In genomic region chr7:16046101-16046480, GRCm38 (mm10) we compare ENCODE assay signal across 8 mouse cellular contexts. TPM values are rescaled to one million over a fixed set of nuclear protein-coding genes. Genes with fewer than 3 reads are reported as not detected.
A peak's percentile ranks its signal among the peaks of the same experiment; 100 is the strongest.
DNase-seq lines count a peak whose midpoint lies in the region; ATAC-seq and TF ChIP-seq lines count a peak whose summit lies in the region.

No protein-coding gene starts in this region.

- peak overlapping the region; percentile 79 for H3K4me2 ChIP-seq in embryonic facial prominence, embryonic 13.5 days
- peak overlapping the region; percentile 83 for H3K4me2 ChIP-seq in heart, embryonic 16.5 days (ENCODE audit: low read depth, low read length)

- ATAC-seq in embryonic facial prominence, embryonic 13.5 days (ENCODE audit: insufficient number of reproducible peaks, insufficient read depth, low FRiP score, low TSS enrichment, low read depth) = no peak
- ATAC-seq in heart, embryonic 16.5 days (replicated peaks; ENCODE audit: extremely low read depth, insufficient read depth, low FRiP score) = peak; percentile 24
- ATAC-seq in megakaryocyte, adult 5-6 weeks (ENCODE audit: poor library complexity, severe bottlenecking) = peak; percentile 48

- H3ac ChIP-seq in C2C12 (ENCODE audit: control insufficient read depth, insufficient read length, low read depth) = peak overlapping the region; percentile 74

- H3K79me3 ChIP-seq in C2C12 (ENCODE audit: low read depth) = peaks cover 62% of the 10 kb centered on the region

- H3K9me3 ChIP-seq in embryonic facial prominence, embryonic 13.5 days = no peaks in the 10 kb centered on the region
- H3K9me3 ChIP-seq in heart, embryonic 16.5 days (replicated peaks; ENCODE audit: control insufficient read depth, low read length) = no peaks in the 10 kb centered on the region

- WGBS in embryonic facial prominence, embryonic 13.5 days = 1% methylated on average over 7 of the region's 7 CpGs
- 2% methylated on average over 7 of the region's 7 CpGs for WGBS in heart, embryonic 16.5 days

- no peak for TF ChIP-seq CTCF in C2C12 (IDR thresholded peaks at IDR 0.05; ENCODE audit: control insufficient read depth, insufficient read depth, insufficient read length)

- DNase-seq in MEL-GATA-1-ER (ENCODE audit: extremely low read depth, low read depth) = peak; percentile 87
- peak; percentile 63 to 81 for DNase-seq in kidney, postnatal 25 days
- DNase-seq in spleen, postnatal 14 days (ENCODE audit: low spot score in 2 of 2) = peak; percentile 56 to 69
- no peak for DNase-seq in left cerebral cortex, adult 9 months (ENCODE audit: low spot score in 2 of 2)

- no peaks in the 10 kb centered on the region for H3K27me3 ChIP-seq in C2C12 (ENCODE audit: control insufficient read depth, insufficient read depth, insufficient read length)
- no peaks in the 10 kb centered on the region for H3K27me3 ChIP-seq in embryonic facial prominence, embryonic 13.5 days
- no peaks in the 10 kb centered on the region for H3K27me3 ChIP-seq in heart, embryonic 16.5 days (ENCODE audit: control insufficient read depth, insufficient read depth, low read length)

- peak overlapping the region; percentile 99 for H3K9ac ChIP-seq in embryonic facial prominence, embryonic 13.5 days
- H3K9ac ChIP-seq in heart, embryonic 16.5 days (ENCODE audit: low read length) = peak overlapping the region; percentile 87

- peaks cover 55% of the 10 kb centered on the region for H3K4me1 ChIP-seq in embryonic facial prominence, embryonic 13.5 days
- H3K4me1 ChIP-seq in heart, embryonic 16.5 days (ENCODE audit: control insufficient read depth, insufficient read depth, low read length) = peaks cover 39% of the 10 kb centered on the region

- peak overlapping the region; percentile 71 for H3K4me3 ChIP-seq in C2C12 (ENCODE audit: insufficient read depth, poor library complexity, severe bottlenecking)
- peak overlapping the region; percentile 84 for H3K4me3 ChIP-seq in embryonic facial prominence, embryonic 13.5 days
- peak overlapping the region; percentile 67 for H3K4me3 ChIP-seq in heart, embryonic 16.5 days (ENCODE audit: low read length)

- peak overlapping the region; percentile 99 for H3K27ac ChIP-seq in embryonic facial prominence, embryonic 13.5 days
- H3K27ac ChIP-seq in heart, embryonic 16.5 days (ENCODE audit: low read length) = peak overlapping the region; percentile 87

- H3K36me3 ChIP-seq in C2C12 (ENCODE audit: control insufficient read depth, insufficient read depth) = no peaks in the 10 kb centered on the region
- no peaks in the 10 kb centered on the region for H3K36me3 ChIP-seq in embryonic facial prominence, embryonic 13.5 days
- H3K36me3 ChIP-seq in heart, embryonic 16.5 days (ENCODE audit: control insufficient read depth, insufficient read depth) = no peaks in the 10 kb centered on the region

- H3K79me2 ChIP-seq in C2C12 (ENCODE audit: control insufficient read depth, insufficient read depth) = peaks cover 72% of the 10 kb centered on the region

TF ChIP-seq in C2C12, 6 proteins besides CTCF, POLR2A, EP300 and RAD21:
- TF ChIP-seq FOSL1 (IDR thresholded peaks at IDR 0.05; ENCODE audit: insufficient read depth, low read length, poor library complexity, severe bottlenecking) = no peak
- TF ChIP-seq USF1 (IDR thresholded peaks at IDR 0.05; ENCODE audit: low read depth) = no peak
- no peak for TF ChIP-seq CEBPB (IDR thresholded peaks at IDR 0.05; ENCODE audit: low read depth)
- no peak for TF ChIP-seq MYOG (IDR thresholded peaks at IDR 0.05; ENCODE audit: control insufficient read depth, extremely low read depth, insufficient read length)
- no peak for TF ChIP-seq MYOD1 (IDR thresholded peaks at IDR 0.05; ENCODE audit: control insufficient read depth, insufficient read length, low read depth)
- no peak for TF ChIP-seq MAX (IDR thresholded peaks at IDR 0.05)

RNA-seq across cellular contexts. Expression of gene Bicra, which starts 1.6 kb away (rescaled TPM):
- polyA plus RNA-seq in C2C12 (2012; fragmentation: generic; extraction: Trizol) = 4.3 TPM
- 9.5 and 10.4 TPM in 2 replicates for polyA plus RNA-seq in embryonic facial prominence, embryonic 13.5 days (2015; fragmentation: Nextera tagmentation; extraction: Ambion mirVana)
- polyA plus RNA-seq in heart, embryonic 16.5 days (2015; fragmentation: Nextera tagmentation; extraction: Ambion mirVana) = 4.7 and 4.8 TPM in 2 replicates
- 19.5 and 28.6 TPM in 2 replicates for total RNA-seq in megakaryocyte, adult 5-6 weeks (2015)
- 1.9 and 2.8 TPM in 2 replicates for total RNA-seq in megakaryocyte, adult 5-6 weeks (2017)

RNA-seq across cellular contexts. Expression of gene Zfp541, which starts 15.5 kb away (rescaled TPM):
- polyA plus RNA-seq in C2C12 (2012; fragmentation: generic; extraction: Trizol) = not detected
- 0.07 and 0.11 TPM in 2 replicates for polyA plus RNA-seq in embryonic facial prominence, embryonic 13.5 days (2015; fragmentation: Nextera tagmentation; extraction: Ambion mirVana)
- 0.05 TPM in 1 of 2 replicates, not detected in the other for polyA plus RNA-seq in heart, embryonic 16.5 days (2015; fragmentation: Nextera tagmentation; extraction: Ambion mirVana)
- total RNA-seq in megakaryocyte, adult 5-6 weeks (2015) = 0.16 and 0.27 TPM in 2 replicates
- 0.53 TPM in 1 of 2 replicates, not detected in the other for total RNA-seq in megakaryocyte, adult 5-6 weeks (2017)

RNA-seq across cellular contexts. Expression of gene Napa, which starts 52.2 kb away (rescaled TPM):
- polyA plus RNA-seq in C2C12 (2012; fragmentation: generic; extraction: Trizol) = 138 TPM
- 195 and 216 TPM in 2 replicates for polyA plus RNA-seq in embryonic facial prominence, embryonic 13.5 days (2015; fragmentation: Nextera tagmentation; extraction: Ambion mirVana)
- polyA plus RNA-seq in heart, embryonic 16.5 days (2015; fragmentation: Nextera tagmentation; extraction: Ambion mirVana) = 166 and 168 TPM in 2 replicates
- 62.0 and 65.7 TPM in 2 replicates for total RNA-seq in megakaryocyte, adult 5-6 weeks (2015)
- total RNA-seq in megakaryocyte, adult 5-6 weeks (2017) = 39.8 and 39.9 TPM in 2 replicates

Comparison
In these comparisons a context has a peak if more than half of its experiments do, and no peak if none do; other contexts are left out.
1. DNase-seq: peak in MEL-GATA-1-ER (single experiment), kidney, postnatal 25 days (2 of 2) and spleen, postnatal 14 days (2 of 2); none in left cerebral cortex, adult 9 months (0 of 2).
2. Peak in every context shown above with its lines, with median percentiles within 50 percentile points of each other: H3K4me3 ChIP-seq.